ENCODE assay signal across 19 mouse cellular contexts in genomic region chr5:97001571-97001970, GRCm38 (mm10). TPM values are rescaled to one million over a fixed set of nuclear protein-coding genes. Genes with fewer than 3 reads are reported as not detected.
A peak's percentile ranks its signal among the peaks of the same experiment; 100 is the strongest.
DNase-seq lines count a peak whose midpoint lies in the region; ATAC-seq and TF ChIP-seq lines count a peak whose summit lies in the region.
"Had no signal": no experiment of that assay in that cellular context is flagged by ENCODE, and none has a peak within 500 bp of the region (broad histone marks: within the 10 kb centered on the region; RNA-seq: fewer than 3 reads in every experiment).

No protein-coding gene starts in this region.

- peaks cover 6% of the 10 kb centered on the region; the same call in 1 of the 2 replicates for H3K4me1 ChIP-seq in heart, embryonic 11.5 days (ENCODE audit: control insufficient read depth, insufficient read depth, low read length)
- peaks cover 22% of the 10 kb centered on the region for H3K4me1 ChIP-seq in lung, embryonic 15.5 days
- H3K4me1 ChIP-seq in lung, adult 2 months (ENCODE audit: control insufficient read depth, insufficient read depth, low read length): peaks cover 9% of the 10 kb centered on the region
- peaks cover 56% of the 10 kb centered on the region for H3K4me1 ChIP-seq in liver, postnatal 0 days (ENCODE audit: insufficient read depth)

- no peaks in the 10 kb centered on the region for H3K36me3 ChIP-seq in heart, embryonic 11.5 days (ENCODE audit: control insufficient read depth, insufficient read depth, low read length)
- no peaks in the 10 kb centered on the region for H3K36me3 ChIP-seq in lung, embryonic 15.5 days
- H3K36me3 ChIP-seq in liver, postnatal 0 days (replicated peaks; ENCODE audit: insufficient read depth, low read length): peaks cover 9% of the 10 kb centered on the region; the same call in 1 of the 2 replicates
- H3K36me3 ChIP-seq: heart, embryonic 15.5 days; limb, embryonic 13.5 days; midbrain, embryonic 13.5 days had no signal

- H3K27ac ChIP-seq in heart, embryonic 11.5 days (ENCODE audit: low read depth, low read length): no peak overlapping the region
- H3K27ac ChIP-seq in lung, embryonic 15.5 days: no peak overlapping the region
- 0 out of 2 replicates have a peak overlapping the region, but pooled peaks have one; percentile 34 for H3K27ac ChIP-seq in liver, postnatal 0 days (ENCODE audit: low read depth)
- H3K27ac ChIP-seq: forebrain, embryonic 13.5 days; heart, embryonic 15.5 days; hindbrain, postnatal 0 days; left cerebral cortex, adult 2 months; limb, embryonic 13.5 days; midbrain, embryonic 13.5 days had no signal

- DNase-seq in heart, postnatal 10 days: no peak
- no peak for DNase-seq in lung, adult 2 months
- DNase-seq in liver, postnatal 0 days: no peak
- no peak for DNase-seq in left cerebral cortex, postnatal 36 days (ENCODE audit: low spot score in 2 of 2)
- DNase-seq: adrenal gland, postnatal 10 days; cerebellum, adult 2 months; gastrocnemius, postnatal 10 days; lung, postnatal 36 days; right cerebral cortex, adult 18-20 months had no signal

- peak overlapping the region; percentile 93 for H3K4me2 ChIP-seq in heart, embryonic 11.5 days
- H3K4me2 ChIP-seq in lung, embryonic 15.5 days: 0 out of 2 replicates have a peak overlapping the region, but pooled peaks have one; percentile 1
- H3K4me2 ChIP-seq in liver, postnatal 0 days (ENCODE audit: low read depth, low read length): peak overlapping the region; percentile 93
- H3K4me2 ChIP-seq: forebrain, embryonic 13.5 days; heart, embryonic 15.5 days; limb, embryonic 13.5 days; midbrain, embryonic 13.5 days had no signal

- no peak for ATAC-seq in heart, embryonic 11.5 days (replicated peaks; ENCODE audit: insufficient number of reproducible peaks, low FRiP score, low TSS enrichment)
- no peak for ATAC-seq in lung, embryonic 15.5 days (ENCODE audit: borderline replicate concordance, extremely low read depth, low FRiP score, low TSS enrichment)
- ATAC-seq in granulocyte monocyte progenitor cell, adult 5-6 weeks (replicated peaks; ENCODE audit: poor library complexity, severe bottlenecking): peak; percentile 22; the same call in 1 of the 2 replicates
- ATAC-seq in liver, postnatal 0 days: no peak
- ATAC-seq: forebrain, embryonic 13.5 days; hindbrain, postnatal 0 days; midbrain, embryonic 13.5 days had no signal

- H3K27me3 ChIP-seq in heart, embryonic 11.5 days (ENCODE audit: control insufficient read depth, insufficient read depth, low read length): peaks cover 8% of the 10 kb centered on the region; the same call in 1 of the 2 replicates
- H3K27me3 ChIP-seq in lung, embryonic 15.5 days: no peaks in the 10 kb centered on the region
- H3K27me3 ChIP-seq in liver, postnatal 0 days (ENCODE audit: insufficient read depth, low read length): no peaks in the 10 kb centered on the region
- H3K27me3 ChIP-seq: forebrain, embryonic 13.5 days; heart, embryonic 15.5 days had no signal

- no peak for TF ChIP-seq POLR2A in lung, adult 2 months (IDR thresholded peaks at IDR 0.05; ENCODE audit: borderline replicate concordance, extremely low read depth, low read depth, low read length)

- H3K9ac ChIP-seq in heart, embryonic 11.5 days (ENCODE audit: low read depth, low read length): no peak overlapping the region
- H3K9ac ChIP-seq in lung, embryonic 15.5 days: no peak overlapping the region
- H3K9ac ChIP-seq in liver, postnatal 0 days (replicated peaks): 0 out of 2 replicates have a peak overlapping the region, but pooled peaks have one; percentile 13
- H3K9ac ChIP-seq: forebrain, embryonic 13.5 days; heart, embryonic 15.5 days; limb, embryonic 13.5 days; midbrain, embryonic 13.5 days had no signal

- no peak for TF ChIP-seq EP300 in liver, postnatal 0 days (IDR thresholded peaks at IDR 0.05; ENCODE audit: low read depth)

- intact Hi-C loops in heart, postnatal 10 days (cut with DNase I): no loop called here
- intact Hi-C loops in left cerebral cortex, postnatal 36 days (cut with DNase I): no loop called here

- H3K4me3 ChIP-seq in heart, embryonic 11.5 days (ENCODE audit: low read depth, low read length): peak overlapping the region; percentile 11; the same call in 1 of the 2 replicates
- no peak overlapping the region for H3K4me3 ChIP-seq in lung, embryonic 15.5 days
- H3K4me3 ChIP-seq in lung, adult 2 months (replicated peaks; ENCODE audit: extremely low read depth, low read depth, low read length): no peak overlapping the region
- peak overlapping the region; percentile 84 for H3K4me3 ChIP-seq in liver, postnatal 0 days (ENCODE audit: low read depth, low read length)
- H3K4me3 ChIP-seq: forebrain, embryonic 13.5 days; heart, embryonic 15.5 days; left cerebral cortex, adult 2 months; limb, embryonic 13.5 days; midbrain, embryonic 13.5 days; myocyte had no signal

- H3K9me3 ChIP-seq in heart, embryonic 11.5 days (replicated peaks; ENCODE audit: control insufficient read depth, low read length): no peaks in the 10 kb centered on the region
- no peaks in the 10 kb centered on the region for H3K9me3 ChIP-seq in lung, embryonic 15.5 days
- H3K9me3 ChIP-seq in liver, postnatal 0 days (ENCODE audit: low read length): no peaks in the 10 kb centered on the region
- H3K9me3 ChIP-seq: forebrain, embryonic 13.5 days; heart, embryonic 15.5 days; limb, embryonic 13.5 days; midbrain, embryonic 13.5 days had no signal

- no peak for TF ChIP-seq CTCF in lung, adult 2 months (IDR thresholded peaks at IDR 0.05; ENCODE audit: insufficient read depth, low read length)
- no peak for TF ChIP-seq CTCF in liver, postnatal 0 days (IDR thresholded peaks at IDR 0.05; ENCODE audit: low read depth)

- 81% methylated on average over 5 of the region's 5 CpGs for WGBS in heart, embryonic 11.5 days (ENCODE audit: insufficient replicate concordance)
- WGBS in lung, embryonic 15.5 days: 86% methylated on average over 5 of the region's 5 CpGs
- WGBS in lung, adult 2 months: 88% methylated on average over 5 of the region's 5 CpGs
- WGBS in liver, postnatal 0 days (ENCODE audit: insufficient replicate concordance): 70% methylated on average over 5 of the region's 5 CpGs

RNA-seq across cellular contexts. Expression of gene Bmp2k, which starts 4.1 kb away (rescaled TPM):
- 10.0 and 12.7 TPM in 2 replicates for polyA plus RNA-seq in heart, embryonic 11.5 days (2014; fragmentation: Nextera tagmentation; extraction: Ambion mirVana)
- 10 to 100 TPM; 16.2 to 16.6 TPM for total RNA-seq in heart, postnatal 10 days (2021)
- polyA plus RNA-seq in lung, embryonic 15.5 days (2015; fragmentation: Nextera tagmentation; extraction: Ambion mirVana): 11.2 TPM in 2 replicates
- 9.1 and 11.6 TPM in 2 replicates for polyA plus RNA-seq in lung, adult 2 months (2012; rRNA removed)
- 23.5 and 25.2 TPM in 2 replicates for total RNA-seq in granulocyte monocyte progenitor cell, adult 5-6 weeks (2014; fragmentation: Nextera tagmentation)
- total RNA-seq in granulocyte monocyte progenitor cell, adult 5-6 weeks (2017): 16.2 and 18.1 TPM in 2 replicates
- polyA plus RNA-seq in liver, postnatal 0 days (2015; fragmentation: Nextera tagmentation; extraction: Ambion mirVana): 13.6 and 15.2 TPM in 2 replicates
- total RNA-seq in left cerebral cortex, postnatal 36 days (2021): 10 to 100 TPM; 12.6 to 12.9 TPM

Comparison
In these comparisons a context has a peak if more than half of its experiments do, and no peak if none do; other contexts are left out.
1. H3K4me2 ChIP-seq: peak in every context shown above with its lines; median percentile 93 in heart, embryonic 11.5 days; 93 in liver, postnatal 0 days; 1 in lung, embryonic 15.5 days.
2. H3K4me3 ChIP-seq: peak in heart, embryonic 11.5 days (single experiment) and liver, postnatal 0 days (single experiment); none in lung, embryonic 15.5 days (single experiment) and lung, adult 2 months (single experiment).